Mouse (Mus musculus) hindbrain, embryonic 11.5 days (tissue): ENCODE measurements around the gene Agrp. TPM values are rescaled to one million over a fixed set of nuclear protein-coding genes. Genes with fewer than 3 reads are reported as not detected.
"Not testable (repeated sequence)": the region's sequence is repeated elsewhere in the genome, so short reads cannot be mapped to it uniquely, and the experiment has no call there.

ENCODE experiments used
- ATAC-seq: fragments of 200-750 bp; cut with Nextera tagmentation; 2 replicates; pipeline ENCODE4 v1.8.0; 2017; ENCODE audit warnings: mild to moderate bottlenecking, moderate TSS enrichment, moderate library complexity; ENCODE audit not compliant: low FRiP score
- DNase-seq: peaks from one replicate; pipeline ENCODE4 v3.0.0-alpha.2; 2015; ENCODE audit warnings: low spot score
- H3K27ac ChIP-seq: fragments of 300-500 bp; sonication (generic); 2 replicates; pipeline ENCODE4 v1.5.1; 2014; ENCODE audit warnings: mild to moderate bottlenecking, low read depth, low read length
- H3K27me3 ChIP-seq: fragments of 300-500 bp; sonication (generic); 2 replicates; pipeline ENCODE4 v1.6.1; 2014; ENCODE audit warnings: mild to moderate bottlenecking, low read length, moderate library complexity, mixed read lengths; ENCODE audit not compliant: control insufficient read depth, insufficient read depth
- H3K36me3 ChIP-seq: fragments of 300-500 bp; sonication (generic); 2 replicates; pipeline ENCODE4 v1.6.1; 2014; ENCODE audit warnings: mild to moderate bottlenecking, low read length, moderate library complexity, mixed read lengths; ENCODE audit not compliant: control insufficient read depth, insufficient read depth
- H3K4me1 ChIP-seq: fragments of 300-500 bp; sonication (generic); replicated peaks from 2 replicates; pipeline ENCODE4 v1.6.1; 2014; ENCODE audit warnings: low read length, mixed read lengths; ENCODE audit not compliant: control insufficient read depth, insufficient read depth
- H3K4me2 ChIP-seq: fragments of 300-500 bp; sonication (generic); replicated peaks from 2 replicates; pipeline ENCODE4 v1.6.1; 2014; ENCODE audit warnings: mild to moderate bottlenecking, low read depth, low read length
- H3K4me3 ChIP-seq: fragments of 300-500 bp; sonication (generic); 2 replicates; pipeline ENCODE4 v1.5.1; 2014; ENCODE audit warnings: low read depth, low read length
- H3K9ac ChIP-seq: fragments of 300-500 bp; sonication (generic); 2 replicates; pipeline ENCODE4 v1.6.1; 2014; ENCODE audit warnings: low read depth, low read length
- H3K9me3 ChIP-seq: fragments of 300-500 bp; sonication (generic); 2 replicates; pipeline ENCODE4 v1.6.1; 2016; ENCODE audit warnings: low read length; ENCODE audit not compliant: control insufficient read depth
- WGBS: fragments of 180-500 bp; shearing (Covaris S2); extraction: QIAGEN DNeasy Blood & Tissue Kit; methylation state at CpG from one replicate; pipeline ENCODE4 v1.1.7; 2014; 5-methylcytosine and 5-hydroxymethylcytosine counted together
- polyA plus RNA-seq: library from polyadenylated mRNA; unstranded; fragments of >200 nt; fragmentation: Nextera tagmentation; extraction: Ambion mirVana; gene quantifications from 2 replicates; pipeline ENCODE4 v1.2.1, GENCODE M21; 2014

Gene Agrp
- polyA plus RNA-seq, 1 experiment from 2014 or later: 0.68 TPM

DNA sequence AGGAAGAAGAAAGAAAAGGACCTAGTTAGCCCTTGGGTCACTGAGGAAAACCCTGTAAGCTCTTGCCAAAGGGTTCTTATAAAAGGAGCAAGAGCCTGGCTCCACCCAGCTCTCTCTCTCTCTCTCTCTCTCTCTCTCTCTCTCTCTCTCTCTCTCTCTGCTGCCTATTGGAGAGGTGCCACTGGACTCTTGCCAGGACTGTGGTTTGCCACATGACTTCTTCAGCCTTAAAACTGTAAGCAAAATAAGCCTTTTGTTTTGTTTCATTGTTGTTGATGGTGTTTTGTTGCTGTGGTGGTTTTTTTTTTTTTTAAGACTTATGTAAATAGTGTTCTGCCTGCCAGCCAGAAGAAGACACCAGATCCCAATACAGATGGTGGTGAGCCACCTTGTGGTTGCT is 63.8 kb downstream of the Agrp start:
- ATAC-seq (no peak), DNase-seq (no peak)
- Histone ChIP-seq H3K27ac (no peak overlapping the region), H3K4me3 (no peak overlapping the region), H3K4me2 (no peak overlapping the region), H3K9me3 (no peaks in the 10 kb centered on the region), H3K27me3 (no peaks in the 10 kb centered on the region), H3K4me1 (no peaks in the 10 kb centered on the region), H3K36me3 (no peaks in the 10 kb centered on the region), H3K9ac (no peak overlapping the region)

DNA sequence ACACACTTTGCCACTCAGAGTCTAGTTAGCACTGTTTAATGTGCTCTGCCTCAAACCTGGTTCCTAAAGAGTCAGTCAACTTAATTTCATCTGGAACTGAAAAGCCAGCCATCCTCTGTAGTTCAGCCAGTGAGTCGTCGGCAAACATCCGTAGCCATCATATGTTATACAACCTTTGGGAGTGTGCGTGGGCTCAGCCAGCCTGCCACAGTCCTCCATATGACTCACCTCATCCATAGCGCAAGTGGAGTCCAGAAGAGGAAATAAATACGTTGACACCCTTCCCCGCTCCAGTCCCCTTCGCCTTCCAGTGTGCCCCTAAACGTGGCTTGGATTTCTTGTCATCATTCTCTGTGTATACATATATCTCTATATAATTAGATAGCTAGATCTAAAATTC is 65.4 kb downstream of the Agrp start:
- Histone ChIP-seq H3K27me3 (no peaks in the 10 kb centered on the region), H3K36me3 (no peaks in the 10 kb centered on the region), H3K9me3 (no peaks in the 10 kb centered on the region), H3K27ac (no peak overlapping the region), H3K4me1 (0 out of 2 replicates have a peak, but pooled peaks cover under 1% of the 10 kb centered on the region), H3K4me2 (no peak overlapping the region), H3K4me3 (no peak overlapping the region), H3K9ac (no peak overlapping the region)
- WGBS: 91% methylated on average over 9 of the region's 9 CpGs
- DNase-seq (no peak), ATAC-seq (no peak)

DNA sequence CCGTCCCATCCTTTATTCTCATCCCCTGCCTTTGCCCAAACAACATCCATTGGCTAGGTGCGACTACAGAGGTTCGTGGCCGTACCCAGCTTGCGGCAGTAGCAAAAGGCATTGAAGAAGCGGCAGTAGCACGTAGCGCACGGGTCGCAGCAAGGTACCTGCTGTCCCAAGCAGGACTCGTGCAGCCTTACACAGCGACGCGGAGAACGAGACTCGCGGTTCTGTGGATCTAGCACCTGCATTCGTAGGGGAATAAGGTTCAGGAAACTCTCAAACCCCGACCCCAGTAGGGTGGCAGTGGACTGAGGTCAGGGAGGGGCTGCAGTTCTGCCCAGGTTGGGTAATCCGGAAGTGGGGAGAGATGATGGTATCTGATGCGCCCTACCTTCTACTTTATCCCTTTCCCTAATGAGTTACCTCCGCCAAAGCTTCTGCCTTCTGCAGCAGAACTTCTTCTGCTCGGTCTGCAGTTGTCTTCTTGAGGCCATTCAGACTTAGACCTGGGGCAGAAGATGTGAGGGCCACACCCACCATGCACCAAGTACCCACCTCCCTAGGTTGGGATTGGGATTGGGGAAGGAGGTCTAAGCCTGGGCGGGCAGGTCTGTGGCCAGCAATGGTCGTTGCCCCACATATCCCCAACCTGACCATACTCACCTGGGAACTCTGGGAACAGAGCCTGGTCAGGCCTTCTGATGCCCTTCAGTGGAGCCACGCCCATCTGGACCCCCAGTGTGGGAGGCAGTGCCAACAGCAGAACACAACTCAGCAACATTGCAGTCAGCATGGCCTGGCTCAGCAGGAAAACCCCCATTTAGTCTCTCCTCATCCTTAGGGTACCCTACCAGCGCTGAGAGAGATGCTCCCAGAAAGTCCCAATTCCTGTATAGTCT is 70.2 kb downstream of the Agrp start:
- DNase-seq: no peak
- Histone ChIP-seq H3K9me3 (no peaks in the 10 kb centered on the region), H3K4me2 (peak overlapping the region; percentile 87), H3K27me3 (no peaks in the 10 kb centered on the region), H3K27ac (no peak overlapping the region), H3K36me3 (no peaks in the 10 kb centered on the region), H3K9ac (peak overlapping the region; percentile 73), H3K4me1 (0 out of 2 replicates have a peak, but pooled peaks cover 4% of the 10 kb centered on the region), H3K4me3 (peak overlapping the region; percentile 89)
- 30% methylated on average over 27 of the region's 27 CpGs for WGBS
- peak; percentile 23 for ATAC-seq

DNA sequence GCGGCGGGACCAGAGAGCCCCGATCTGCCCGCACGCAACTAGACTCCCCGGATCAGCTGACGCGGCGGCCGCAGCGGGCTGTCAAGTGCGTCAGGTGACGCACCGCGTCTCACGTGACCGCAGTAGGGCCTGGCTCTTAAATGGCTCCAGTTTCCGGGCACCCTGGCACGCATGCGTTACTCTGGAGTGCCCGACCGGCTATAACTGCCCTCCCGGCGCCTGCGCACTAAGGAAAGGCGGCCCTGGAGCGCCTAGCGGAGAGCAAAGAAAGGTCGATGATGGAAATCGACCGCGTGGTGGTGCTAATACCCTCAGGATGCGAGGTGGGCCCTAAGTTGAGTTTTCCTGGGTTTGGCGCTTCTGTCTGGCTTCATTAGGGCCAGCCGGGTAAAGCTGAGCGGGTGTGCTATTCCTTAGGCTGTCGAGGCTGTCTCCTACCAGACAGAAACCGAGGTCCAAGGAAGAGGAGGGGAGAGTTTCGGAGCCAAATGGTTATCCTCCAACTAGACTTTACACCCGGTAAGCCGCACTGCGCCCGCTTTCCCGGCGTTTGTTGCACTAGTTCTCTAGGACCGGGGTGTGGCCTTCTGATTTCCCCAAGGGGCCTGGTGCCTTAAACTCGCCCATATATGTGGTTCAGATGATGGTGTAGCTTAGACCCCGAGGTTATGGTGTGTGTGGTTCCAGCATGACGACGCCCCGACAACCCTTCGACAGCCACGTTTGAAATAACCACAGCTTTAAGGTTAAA is 71.1 kb downstream of the Agrp start, which contains the start of gene Atp6v0d1:
Atp6v0d1 (minus strand) TSS at position 96 of the 751 bp plus-strand sequence.
- ATAC-seq: peak; percentile 99
- H3K4me1 ChIP-seq: 0 out of 2 replicates have a peak, but pooled peaks cover 4% of the 10 kb centered on the region
- peak within 1 kb of the TSS; percentile 89 for H3K4me3 ChIP-seq
- H3K27ac ChIP-seq: peak within 1 kb of the TSS; percentile 70
- DNase-seq: peak; percentile 100
- H3K4me2 ChIP-seq: peak within 1 kb of the TSS; percentile 87
- H3K9ac ChIP-seq: peak within 1 kb of the TSS; percentile 86
- H3K9me3 ChIP-seq: no peaks in the 10 kb centered on the region
- no peaks in the 10 kb centered on the region for H3K27me3 ChIP-seq
- 5% methylated on average over 52 of the region's 53 CpGs for WGBS
- no peaks in the 10 kb centered on the region for H3K36me3 ChIP-seq

DNA sequence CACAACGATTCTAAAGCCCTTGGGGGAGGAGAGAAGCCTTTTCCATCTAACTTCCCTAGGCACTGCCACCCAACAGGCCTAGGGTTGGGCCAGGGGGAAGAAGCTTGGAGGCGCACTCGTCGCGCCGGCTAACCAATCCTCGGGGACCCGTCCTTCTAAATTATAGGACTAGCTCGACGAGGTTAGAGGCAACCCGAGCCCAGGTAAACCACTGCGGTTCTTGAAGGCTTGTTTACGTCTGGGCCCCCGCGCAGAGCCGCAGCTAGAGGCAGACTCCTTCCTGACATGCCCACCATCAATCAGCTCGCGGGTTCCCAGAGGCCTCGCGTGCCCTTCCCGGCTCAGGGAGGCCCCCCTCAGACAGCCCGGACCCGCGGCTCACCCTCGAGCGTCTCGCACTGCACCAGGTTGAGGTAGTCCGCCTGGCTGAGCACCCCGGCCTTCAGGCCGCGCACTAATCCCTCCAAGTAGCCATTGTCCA is 71.8 kb downstream of the Agrp start:
- H3K27me3 ChIP-seq: no peaks in the 10 kb centered on the region
- 0 out of 2 replicates have a peak, but pooled peaks cover 4% of the 10 kb centered on the region for H3K4me1 ChIP-seq
- no peaks in the 10 kb centered on the region for H3K36me3 ChIP-seq
- peak; percentile 49 for DNase-seq
- peak overlapping the region; percentile 87 for H3K4me2 ChIP-seq
- peak overlapping the region; percentile 86 for H3K9ac ChIP-seq
- H3K9me3 ChIP-seq: no peaks in the 10 kb centered on the region
- peak overlapping the region; percentile 70 for H3K27ac ChIP-seq
- H3K4me3 ChIP-seq: peak overlapping the region; percentile 89
- under 1% methylated on average over 27 of the region's 31 CpGs for WGBS
- ATAC-seq: peak; percentile 84

DNA sequence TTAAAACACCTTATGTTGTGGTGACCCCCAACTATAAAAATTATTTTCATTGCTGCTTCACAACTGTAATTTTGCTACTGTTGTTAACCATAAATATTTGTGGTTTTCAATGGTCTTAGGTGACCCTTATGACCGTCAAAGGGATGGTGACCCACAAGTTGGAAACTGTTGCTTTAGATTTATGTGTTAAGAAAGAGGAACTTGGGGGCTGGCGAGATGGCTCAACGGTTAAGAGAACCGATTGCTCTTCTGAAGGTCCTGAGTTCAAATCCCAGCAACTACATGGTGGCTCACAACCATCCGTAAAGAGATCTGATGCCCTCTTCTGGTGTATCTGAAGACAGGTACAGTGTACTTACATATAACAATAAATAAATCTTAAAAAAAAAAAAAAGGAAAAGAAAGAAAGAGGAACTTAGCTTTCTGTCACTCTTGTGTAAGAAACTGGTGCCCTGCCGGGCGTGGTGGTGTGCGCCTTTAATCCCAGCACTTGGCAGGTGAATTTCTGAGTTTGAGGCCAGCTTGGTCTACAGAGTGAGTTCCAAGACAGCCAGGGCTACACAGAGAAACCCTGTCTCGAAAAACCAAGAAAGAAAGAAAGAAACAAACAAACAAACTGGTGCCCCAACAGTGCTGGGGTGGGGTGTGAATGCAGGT is 72.5 kb downstream of the Agrp start:
- H3K9me3 ChIP-seq: not testable (repeated sequence)

DNA sequence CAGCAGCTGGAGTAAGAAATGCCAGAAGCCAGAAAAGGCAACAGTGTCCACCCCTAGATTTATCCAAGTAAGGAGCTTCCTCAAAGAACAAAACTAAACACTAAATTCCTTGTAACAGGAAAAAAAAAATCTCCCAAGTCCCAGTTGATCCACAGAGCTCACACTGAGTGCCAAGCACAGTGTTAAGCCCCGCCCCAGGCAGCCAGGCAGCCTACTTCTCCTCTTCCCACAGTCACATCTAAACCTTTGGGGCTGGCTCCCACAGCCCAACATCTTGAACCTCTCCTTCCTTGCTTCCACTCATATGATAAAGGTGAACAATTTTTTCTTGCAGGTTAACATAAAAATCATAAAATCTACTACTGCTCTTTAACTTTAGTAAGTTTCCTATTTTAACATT is 73.3 kb downstream of the Agrp start:
- no peaks in the 10 kb centered on the region for H3K9me3 ChIP-seq
- DNase-seq (no peak), ATAC-seq (no peak)
- no peak overlapping the region for H3K4me2 ChIP-seq
- no peaks in the 10 kb centered on the region for H3K27me3 ChIP-seq
- H3K4me3 ChIP-seq: no peak overlapping the region
- no peaks in the 10 kb centered on the region for H3K36me3 ChIP-seq
- H3K9ac ChIP-seq: no peak overlapping the region
- 0 out of 2 replicates have a peak, but pooled peaks cover 4% of the 10 kb centered on the region for H3K4me1 ChIP-seq
- 100% methylated on average over 1 of the region's 1 CpGs for WGBS
- H3K27ac ChIP-seq: no peak overlapping the region

More for the DNA sequence above, 72.5 kb downstream of the Agrp start:
- WGBS: 85% methylated on average over 9 of the region's 9 CpGs
- not testable (repeated sequence) for H3K27me3 ChIP-seq, DNase-seq, H3K27ac ChIP-seq, ATAC-seq, H3K36me3 ChIP-seq, H3K4me1 ChIP-seq
- Histone ChIP-seq H3K4me3 (peak overlapping the region; percentile 89), H3K9ac (peak overlapping the region; percentile 86), H3K4me2 (peak overlapping the region; percentile 87)

DNA sequence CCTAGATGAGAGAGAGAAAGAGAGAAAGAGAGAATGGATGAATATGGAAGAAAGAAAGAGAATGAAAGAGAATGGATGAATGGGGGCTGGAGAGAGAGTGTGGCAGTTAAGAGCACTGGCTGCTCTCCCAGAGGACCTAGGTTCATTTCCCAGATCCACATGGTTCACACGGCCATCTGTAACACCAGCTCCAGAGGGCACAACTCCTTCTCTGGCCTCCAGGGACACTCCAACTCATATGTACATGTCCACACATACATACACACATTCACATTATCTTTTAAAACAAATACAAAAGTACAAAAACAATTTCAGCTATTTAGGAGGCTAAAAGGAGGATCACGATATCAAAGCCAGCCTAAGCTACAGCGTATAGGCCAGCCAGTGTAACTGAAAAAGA is 74.3 kb downstream of the Agrp start:
- H3K9me3 ChIP-seq: no peaks in the 10 kb centered on the region
- no peak overlapping the region for H3K4me2 ChIP-seq
- no peaks in the 10 kb centered on the region for H3K36me3 ChIP-seq
- ATAC-seq: no peak
- no peaks in the 10 kb centered on the region for H3K27me3 ChIP-seq
- 90% methylated on average over 3 of the region's 3 CpGs for WGBS
- no peak overlapping the region for H3K27ac ChIP-seq
- no peak overlapping the region for H3K4me3 ChIP-seq
- H3K4me1 ChIP-seq: 0 out of 2 replicates have a peak, but pooled peaks cover 4% of the 10 kb centered on the region
- no peak for DNase-seq
- H3K9ac ChIP-seq: no peak overlapping the region
